Mouse (Mus musculus) midbrain, embryonic 12.5 days (tissue): ENCODE measurements around the gene Nodal. TPM values are rescaled to one million over a fixed set of nuclear protein-coding genes. Genes with fewer than 3 reads are reported as not detected.

Experiments used
- ATAC-seq: fragments of 200-750 bp; cut with Nextera tagmentation; 2 replicates; pipeline ENCODE4 v1.8.0; 2017; ENCODE audit warnings: low read depth, moderate TSS enrichment, moderate library complexity; ENCODE audit not compliant: low FRiP score
- H3K27ac ChIP-seq: fragments of 300-500 bp; sonication (generic); replicated peaks from 2 replicates; pipeline ENCODE4 v1.5.1; 2016; ENCODE audit warnings: mild to moderate bottlenecking
- H3K27me3 ChIP-seq: fragments of 300-500 bp; sonication (generic); 2 replicates; pipeline ENCODE4 v1.6.1; 2016; ENCODE audit warnings: mild to moderate bottlenecking
- H3K36me3 ChIP-seq: fragments of 300-500 bp; sonication (generic); 2 replicates; pipeline ENCODE4 v1.6.1; 2016
- H3K4me1 ChIP-seq: fragments of 300-500 bp; sonication (generic); 2 replicates; pipeline ENCODE4 v1.6.1; 2016
- H3K4me2 ChIP-seq: fragments of 300-500 bp; sonication (generic); replicated peaks from 2 replicates; pipeline ENCODE4 v1.6.1; 2016; ENCODE audit warnings: mild to moderate bottlenecking, moderate library complexity
- H3K4me3 ChIP-seq: fragments of 300-500 bp; sonication (generic); 2 replicates; pipeline ENCODE4 v1.5.1; 2016; ENCODE audit warnings: mild to moderate bottlenecking
- H3K9ac ChIP-seq: fragments of 300-500 bp; sonication (generic); replicated peaks from 2 replicates; pipeline ENCODE4 v1.6.1; 2016; ENCODE audit warnings: mild to moderate bottlenecking, moderate library complexity
- H3K9me3 ChIP-seq: fragments of 300-500 bp; sonication (generic); 2 replicates; pipeline ENCODE4 v1.6.1; 2016; ENCODE audit warnings: mild to moderate bottlenecking
- WGBS: fragments of 180-500 bp; shearing (Covaris S2); methylation state at CpG from one replicate; pipeline ENCODE4 v1.1.7; 2016; 5-methylcytosine and 5-hydroxymethylcytosine counted together
- polyA plus RNA-seq: library from polyadenylated mRNA; unstranded; fragments of >200 nt; fragmentation: Nextera tagmentation; extraction: Ambion mirVana; gene quantifications from 2 replicates; pipeline ENCODE4 v1.2.1, GENCODE M21; 2016

Gene Nodal
- polyA plus RNA-seq, 1 experiment from 2014 or later = not detected

GRCm38 (mm10) chr10:61466873-61467272 is 49.1 kb downstream of the Nodal start:
- WGBS = 27% methylated on average over 5 of the region's 5 CpGs
- Histone ChIP-seq H3K4me2 (no peak overlapping the region), H3K9ac (no peak overlapping the region)

GRCm38 (mm10) chr10:61468900-61469299 is 51.1 kb downstream of the Nodal start:
- Histone ChIP-seq H3K36me3 (no peaks in the 10 kb centered on the region), H3K4me3 (no peak overlapping the region), H3K27ac (no peak overlapping the region), H3K27me3 (no peaks in the 10 kb centered on the region), H3K4me2 (no peak overlapping the region), H3K9ac (no peak overlapping the region), H3K4me1 (no peaks in the 10 kb centered on the region), H3K9me3 (no peaks in the 10 kb centered on the region)
- ATAC-seq = no peak
- 77% methylated on average over 7 of the region's 7 CpGs for WGBS

More at GRCm38 (mm10) chr10:61466873-61467272, 49.1 kb downstream of the Nodal start:
- Histone ChIP-seq H3K4me1 (no peaks in the 10 kb centered on the region), H3K27ac (no peak overlapping the region), H3K27me3 (no peaks in the 10 kb centered on the region), H3K4me3 (no peak overlapping the region), H3K36me3 (no peaks in the 10 kb centered on the region), H3K9me3 (no peaks in the 10 kb centered on the region)
- no peak for ATAC-seq

GRCm38 (mm10) chr10:61473640-61474039 is 55.9 kb downstream of the Nodal start:
- H3K9me3 ChIP-seq = no peaks in the 10 kb centered on the region
- peaks cover 19% of the 10 kb centered on the region for H3K4me1 ChIP-seq
- H3K27me3 ChIP-seq = peaks cover 6% of the 10 kb centered on the region; the same call in 1 of the 2 replicates
- no peak overlapping the region for H3K9ac ChIP-seq
- H3K27ac ChIP-seq = no peak overlapping the region
- no peaks in the 10 kb centered on the region for H3K36me3 ChIP-seq
- no peak overlapping the region for H3K4me3 ChIP-seq
- WGBS = 88% methylated on average over 3 of the region's 3 CpGs
- no peak overlapping the region for H3K4me2 ChIP-seq
- no peak for ATAC-seq

GRCm38 (mm10) chr10:61474344-61474743 is 56.6 kb downstream of the Nodal start:
- Histone ChIP-seq H3K4me3 (peak overlapping the region; percentile 79), H3K4me1 (peaks cover 19% of the 10 kb centered on the region), H3K9ac (no peak overlapping the region; the same call in 1 of the 2 replicates), H3K27me3 (peaks cover 6% of the 10 kb centered on the region; the same call in 1 of the 2 replicates), H3K4me2 (peak overlapping the region; percentile 96), H3K9me3 (no peaks in the 10 kb centered on the region), H3K27ac (no peak overlapping the region), H3K36me3 (no peaks in the 10 kb centered on the region)
- WGBS = 74% methylated on average over 1 of the region's 1 CpGs
- no peak for ATAC-seq

Other genes with a start within 250 kb of the Nodal start
- gene Tbata, start 246.0 kb upstream of the Nodal start, polyA plus RNA-seq = not detected in 2 replicates
- 0.48 and 0.55 TPM in 2 replicates for gene Adamts14, start 144.5 kb upstream of the Nodal start, polyA plus RNA-seq
- not detected in 2 replicates for gene Prf1, start 120.1 kb upstream of the Nodal start, polyA plus RNA-seq
- gene Pald1, start 34.4 kb upstream of the Nodal start, polyA plus RNA-seq = 24.7 and 25.3 TPM in 2 replicates
- gene Eif4ebp2, start 34.7 kb downstream of the Nodal start, polyA plus RNA-seq = 78.9 and 79.2 TPM in 2 replicates
- gene Lrrc20, start 57.8 kb downstream of the Nodal start, polyA plus RNA-seq = 13.7 and 14.3 TPM in 2 replicates
- 0.17 and 0.18 TPM in 2 replicates for gene Npffr1, start 177.5 kb downstream of the Nodal start, polyA plus RNA-seq
- 236 and 247 TPM in 2 replicates for gene Ppa1, start 230.6 kb downstream of the Nodal start, polyA plus RNA-seq